Mouse (Mus musculus) megakaryocyte, embryonic 14.5 days (primary cell): ENCODE data around the gene Bmi1.

Experiments used
- FLI1 ChIP-seq: IDR thresholded peaks from 2 replicates; pipeline ENCODE4 v1.6.1; 2012; ENCODE audit warnings: low read length, inconsistent platforms, mixed read lengths
- GATA1 ChIP-seq: IDR thresholded peaks from 3 replicates; pipeline ENCODE4 v1.6.1; 2012; ENCODE audit warnings: mixed read lengths, low read length, inconsistent platforms, borderline replicate concordance

GRCm38 (mm10) chr2:18693871-18694610 is 17.2 kb downstream of the Bmi1 start, which contains the start of gene Spag6:
- TF ChIP-seq GATA1 = no peak
- no peak for TF ChIP-seq FLI1
